Mouse (Mus musculus) spleen, adult 2 months (tissue): ENCODE measurements around the gene Lig3. TPM values are rescaled to one million over a fixed set of nuclear protein-coding genes. Genes with fewer than 3 reads are reported as not detected.
"Not testable (repeated sequence)": the region's sequence is repeated elsewhere in the genome, so short reads cannot be mapped to it uniquely, and the experiment has no call there.

ENCODE experiments used
- DNase-seq, 2 experiments: peaks; one replicate each; pipeline versions ENCODE4 v3.0.0 to v3.0.0-alpha.2; 2012 to 2021; ENCODE audit warnings: low spot score in 2 of 2, low read depth in 1 of 2
- H3K27ac ChIP-seq: fragments of 200-500 bp; 2 replicates; pipeline ENCODE4 v1.5.1; 2012; ENCODE audit warnings: low read length, inconsistent platforms; ENCODE audit not compliant: insufficient read depth
- H3K27me3 ChIP-seq: fragments of 200-500 bp; 2 replicates; pipeline ENCODE4 v1.6.1; 2012; ENCODE audit warnings: mild to moderate bottlenecking, moderate library complexity, low read length, inconsistent platforms; ENCODE audit not compliant: control insufficient read depth, insufficient read depth
- H3K36me3 ChIP-seq: fragments of 200-500 bp; 2 replicates; pipeline ENCODE4 v1.6.1; 2012; ENCODE audit warnings: mild to moderate bottlenecking, low read length, inconsistent platforms; ENCODE audit not compliant: control insufficient read depth, insufficient read depth
- H3K4me1 ChIP-seq: fragments of 200-500 bp; 2 replicates; pipeline ENCODE4 v1.6.1; 2011; ENCODE audit warnings: inconsistent platforms; ENCODE audit not compliant: control insufficient read depth, insufficient read depth, insufficient read length
- H3K4me3 ChIP-seq: fragments of 200-500 bp; 2 replicates; pipeline ENCODE4 v1.5.1; 2011; ENCODE audit warnings: mild to moderate bottlenecking, inconsistent platforms; ENCODE audit not compliant: insufficient read depth, insufficient read length; ENCODE audit errors: extremely low read depth
- CTCF ChIP-seq: fragments of 200-500 bp; IDR thresholded peaks from 2 replicates; pipeline ENCODE4 v1.5.1; 2011; ENCODE audit warnings: mild to moderate bottlenecking, inconsistent platforms; ENCODE audit not compliant: insufficient read depth, insufficient read length, insufficient replicate concordance; ENCODE audit errors: extremely low read depth
- POLR2A ChIP-seq: fragments of 200-500 bp; IDR thresholded peaks from 2 replicates; pipeline ENCODE4 v1.6.1; 2011; ENCODE audit warnings: low read depth, low read length, inconsistent platforms
- WGBS: fragments of 180-500 bp; shearing (Covaris S2); methylation state at CpG from one replicate; pipeline ENCODE4 v1.1.7; 2018; 5-methylcytosine and 5-hydroxymethylcytosine counted together
- polyA plus RNA-seq: library from polyadenylated mRNA; depleted of rRNA; stranded (reverse); fragments of >200 nt; gene quantifications from 2 replicates; pipeline ENCODE4 v1.2.3, GENCODE M21; 2012

Lig3 gene
- polyA plus RNA-seq, 1 experiment, result 5.9 TPM

DNA sequence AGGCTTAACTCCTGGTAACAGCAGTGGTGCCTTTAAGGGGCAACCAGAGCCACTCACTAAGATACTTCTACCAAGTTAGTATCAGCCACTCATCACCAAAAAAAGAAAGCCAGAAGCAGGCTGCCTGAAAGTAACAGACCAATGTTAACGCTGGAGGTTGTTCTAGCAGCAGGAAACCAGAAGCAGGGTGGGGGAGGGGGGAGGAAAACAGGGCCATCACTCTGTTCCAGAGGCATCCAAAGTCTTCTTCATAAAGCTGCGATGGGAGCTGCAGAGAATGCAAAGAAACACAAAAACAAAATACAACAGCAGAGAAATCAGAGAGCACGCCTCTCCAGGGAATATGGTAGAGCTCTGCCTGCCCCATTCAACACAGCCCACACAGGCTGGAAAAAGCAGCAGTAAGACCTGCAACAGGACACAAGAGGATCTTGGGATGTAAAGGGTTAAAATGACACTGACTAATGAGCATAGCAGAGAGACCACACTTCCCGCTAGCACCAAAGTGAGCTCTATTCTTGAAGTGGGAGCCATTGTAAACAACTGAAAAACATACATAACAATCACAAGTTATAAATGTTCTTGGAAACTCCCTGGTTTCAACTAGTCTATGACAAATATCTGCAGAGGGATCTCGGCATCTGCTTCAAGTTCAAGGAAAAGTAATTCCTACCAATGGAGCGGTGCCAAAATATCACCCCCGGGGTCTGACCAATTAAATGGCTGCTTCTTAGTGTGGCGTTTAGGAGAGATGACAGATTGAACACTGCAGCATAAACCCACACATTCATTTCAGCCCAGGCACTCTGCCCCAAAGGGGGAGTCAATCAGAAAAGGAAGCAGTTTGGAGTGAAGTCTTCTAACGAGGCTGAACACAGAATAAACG is 50.3 kb downstream of the Lig3 start:
- no peak for TF ChIP-seq POLR2A
- TF ChIP-seq CTCF, result no peak
- WGBS, result 60% methylated on average over 10 of the region's 10 CpGs
- Histone ChIP-seq H3K4me1 (no peaks in the 10 kb centered on the region; the same call in 1 of the 2 replicates), H3K27me3 (no peaks in the 10 kb centered on the region), H3K27ac (no peak overlapping the region), H3K36me3 (no peaks in the 10 kb centered on the region; the same call in none of the 2 replicates), H3K4me3 (no peak overlapping the region)
- no peak for DNase-seq

DNA sequence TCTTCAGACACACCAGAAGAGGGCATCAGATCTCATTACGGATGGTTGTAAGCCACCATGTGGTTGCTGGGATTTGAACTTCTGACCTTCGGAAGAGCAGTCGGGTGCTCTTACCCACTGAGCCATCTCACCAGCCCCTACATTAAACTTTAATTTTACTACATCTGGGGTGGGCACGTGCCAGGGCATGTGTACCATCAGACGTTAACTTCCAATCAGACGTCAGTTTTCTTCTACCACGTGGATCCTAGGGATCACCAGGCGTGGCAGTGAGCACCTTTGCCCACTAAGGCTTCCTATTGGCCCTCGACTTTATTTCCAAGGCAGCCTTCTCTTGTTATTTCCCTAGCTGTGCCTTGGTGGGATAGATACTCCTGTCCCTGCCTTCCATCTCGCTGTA is 51.5 kb downstream of the Lig3 start:
- H3K27ac ChIP-seq, H3K36me3 ChIP-seq, DNase-seq, H3K4me1 ChIP-seq, H3K4me3 ChIP-seq, H3K27me3 ChIP-seq: not testable (repeated sequence)
- WGBS, result 90% methylated on average over 10 of the region's 10 CpGs

DNA sequence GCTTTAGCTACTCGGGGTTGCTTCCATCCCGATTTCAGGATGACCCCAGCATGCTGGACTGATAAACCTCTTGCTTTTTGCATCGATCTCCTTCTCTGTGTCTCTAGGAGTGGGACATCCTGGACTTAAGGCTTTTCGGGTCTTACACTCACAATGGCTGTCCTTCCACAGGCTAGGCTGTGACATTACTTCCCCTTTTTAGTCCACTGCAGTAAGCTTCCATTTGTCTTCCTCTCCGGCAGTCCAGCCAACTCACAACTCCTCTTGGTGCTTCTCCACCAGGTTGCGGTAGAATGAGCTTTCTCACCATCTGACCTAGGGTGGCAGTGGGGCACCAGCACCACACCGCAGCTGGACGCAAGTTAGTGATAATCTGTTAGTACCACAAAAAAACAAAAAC is 53.0 kb downstream of the Lig3 start:
- H3K4me1 ChIP-seq, result no peaks in the 10 kb centered on the region; the same call in 1 of the 2 replicates
- 77% methylated on average over 8 of the region's 8 CpGs for WGBS
- H3K27ac ChIP-seq, result no peak overlapping the region
- no peak for DNase-seq
- no peaks in the 10 kb centered on the region for H3K27me3 ChIP-seq
- H3K4me3 ChIP-seq, result no peak overlapping the region
- H3K36me3 ChIP-seq, result no peaks in the 10 kb centered on the region; the same call in 1 of the 2 replicates
- TF ChIP-seq CTCF (no peak), POLR2A (no peak)

DNA sequence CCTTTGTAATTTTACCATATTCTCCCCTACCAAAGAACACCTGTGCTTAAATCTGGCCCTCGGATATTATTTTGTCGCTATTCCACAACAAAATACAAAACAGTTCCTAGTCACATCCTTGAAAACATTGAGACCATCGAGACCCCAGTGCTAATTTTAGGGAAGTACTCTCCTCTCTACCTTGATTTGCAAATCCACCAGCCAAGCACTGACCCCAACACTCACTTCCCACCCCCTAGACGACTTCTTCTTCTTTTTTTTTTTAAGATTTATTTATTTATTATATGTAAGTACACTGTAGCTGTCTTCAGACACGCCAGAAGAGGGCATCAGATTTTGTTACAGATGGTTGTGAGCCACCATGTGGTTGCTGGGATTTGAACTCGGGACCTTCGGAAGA is 53.5 kb downstream of the Lig3 start:
- H3K4me1 ChIP-seq, H3K36me3 ChIP-seq, H3K27me3 ChIP-seq, H3K4me3 ChIP-seq, H3K27ac ChIP-seq, DNase-seq: not testable (repeated sequence)
- 70% methylated on average over 7 of the region's 7 CpGs for WGBS

DNA sequence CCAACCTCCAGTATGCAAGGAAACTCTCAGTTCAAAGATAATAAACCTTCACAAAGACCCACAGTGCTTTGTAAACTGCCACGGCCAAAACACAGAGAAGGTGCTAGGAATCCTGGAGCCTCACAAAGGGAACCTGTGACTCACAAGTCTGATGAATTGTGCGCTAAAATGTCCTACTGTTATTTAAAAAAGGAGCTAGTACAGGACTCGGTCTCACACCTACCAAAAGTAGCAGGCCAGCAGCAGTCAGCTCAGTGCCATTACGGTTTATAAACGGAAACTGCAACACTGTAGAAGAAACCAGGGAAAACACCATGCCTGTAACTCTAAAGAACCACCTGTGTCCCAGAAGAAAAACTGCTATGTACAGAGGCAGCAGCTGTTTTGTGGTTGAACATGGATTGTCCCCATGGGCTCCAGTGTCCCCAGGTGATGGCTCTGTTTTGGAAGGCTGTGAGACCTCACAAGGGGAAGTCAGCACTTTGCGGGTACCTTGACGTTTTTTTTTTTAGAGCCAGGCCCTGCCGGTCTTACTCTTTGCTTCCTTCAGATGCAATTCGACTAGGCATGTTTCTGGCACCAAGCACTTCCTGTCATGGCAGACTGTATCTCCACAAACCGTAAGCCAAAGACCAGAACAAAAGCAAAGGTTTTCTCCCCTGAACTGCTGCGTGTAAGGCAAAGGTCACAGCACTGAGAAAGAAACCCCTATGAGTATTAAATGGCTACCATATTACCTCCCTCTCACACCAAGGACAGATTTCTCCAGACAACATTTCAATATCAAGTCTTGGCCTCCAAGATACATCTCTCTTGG is 54.9 kb downstream of the Lig3 start:
- no peak for TF ChIP-seq CTCF
- TF ChIP-seq POLR2A, result no peak
- Histone ChIP-seq H3K4me1 (no peaks in the 10 kb centered on the region; the same call in 1 of the 2 replicates), H3K27me3 (no peaks in the 10 kb centered on the region), H3K4me3 (no peak overlapping the region), H3K27ac (no peak overlapping the region), H3K36me3 (no peaks in the 10 kb centered on the region; the same call in 1 of the 2 replicates)
- 44% methylated on average over 11 of the region's 11 CpGs for WGBS
- no peak for DNase-seq

DNA sequence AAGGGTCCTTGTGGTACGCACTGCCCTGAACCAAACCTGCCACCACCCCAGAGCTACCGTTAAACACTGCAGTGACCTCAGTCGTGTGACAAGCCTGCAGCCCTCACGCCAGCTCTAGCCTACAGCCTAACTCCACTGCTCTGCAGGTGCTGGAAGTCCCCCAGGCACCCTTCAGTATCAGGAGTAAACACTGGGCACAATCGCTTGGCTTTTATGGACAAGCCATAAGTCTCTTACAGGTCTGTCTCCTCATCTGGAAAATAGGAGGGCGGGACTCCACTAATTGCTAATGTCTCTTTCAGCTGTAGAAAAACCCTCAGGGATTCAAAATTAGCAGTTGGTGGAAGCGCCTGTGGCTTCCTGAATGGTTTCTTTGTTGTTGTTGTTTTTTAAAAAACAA is 56.3 kb downstream of the Lig3 start:
- Histone ChIP-seq H3K4me1 (no peaks in the 10 kb centered on the region; the same call in 1 of the 2 replicates), H3K27ac (no peak overlapping the region), H3K36me3 (no peaks in the 10 kb centered on the region; the same call in 1 of the 2 replicates), H3K27me3 (no peaks in the 10 kb centered on the region), H3K4me3 (no peak overlapping the region)
- no peak for DNase-seq
- TF ChIP-seq POLR2A (no peak), CTCF (no peak)
- 78% methylated on average over 7 of the region's 7 CpGs for WGBS

DNA sequence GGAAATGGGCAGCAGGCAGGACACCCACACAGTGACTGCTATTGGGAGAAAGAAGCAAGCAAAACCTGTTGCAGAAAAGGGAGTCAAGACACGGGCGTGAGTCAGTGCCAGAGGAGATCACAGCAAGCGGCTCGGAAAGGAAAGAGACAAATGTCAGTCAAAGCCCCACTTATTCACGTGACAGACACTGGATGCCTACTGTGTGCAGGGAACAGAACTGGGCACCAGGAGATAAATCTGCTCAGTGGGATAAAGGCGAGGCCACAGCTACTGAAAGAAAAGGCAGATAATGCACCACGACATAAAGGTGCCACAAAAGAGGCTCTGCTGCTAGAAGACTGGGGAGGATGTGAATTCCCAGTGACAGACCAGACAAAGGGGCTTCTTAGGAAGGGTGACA is 56.9 kb downstream of the Lig3 start:
- 88% methylated on average over 7 of the region's 7 CpGs for WGBS

More for the DNA sequence above, 56.9 kb downstream of the Lig3 start:
- TF ChIP-seq CTCF, result no peak
- no peak for TF ChIP-seq POLR2A
- no peak overlapping the region for H3K4me3 ChIP-seq
- H3K27me3 ChIP-seq, result no peaks in the 10 kb centered on the region
- no peak for DNase-seq
- no peak overlapping the region for H3K27ac ChIP-seq
- H3K4me1 ChIP-seq, result no peaks in the 10 kb centered on the region; the same call in 1 of the 2 replicates
- no peaks in the 10 kb centered on the region; the same call in 1 of the 2 replicates for H3K36me3 ChIP-seq
